Mouse (Mus musculus): ENCODE results near the gene Pygb.

DNA sequence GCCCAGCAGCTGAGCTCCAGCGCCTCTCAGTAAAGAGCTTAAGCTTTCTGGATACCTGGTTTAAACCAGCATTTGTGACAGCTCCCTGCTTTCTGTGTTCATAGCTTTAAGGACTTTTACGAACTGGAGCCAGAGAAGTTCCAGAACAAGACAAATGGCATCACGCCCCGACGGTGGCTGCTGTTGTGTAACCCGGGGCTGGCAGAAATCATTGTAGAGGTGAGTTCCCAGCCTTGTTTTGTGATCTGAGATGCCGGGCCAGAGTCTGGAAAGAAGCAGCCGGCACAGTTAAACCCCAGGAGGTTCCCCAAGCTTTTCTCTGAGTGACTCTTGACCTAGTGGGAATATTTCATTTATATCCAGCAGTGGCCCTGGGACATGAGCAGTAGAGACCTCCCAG, 32.2 kb downstream of the Pygb start:
- no peak for TF ChIP-seq CTCF (IDR thresholded peaks at IDR 0.05; ENCODE audit: extremely low read depth, insufficient read depth, insufficient read length, insufficient replicate concordance)
- no peak for TF ChIP-seq POLR2A (IDR thresholded peaks at IDR 0.05; ENCODE audit: low read depth, low read length)
